In the genomic region with DNA sequence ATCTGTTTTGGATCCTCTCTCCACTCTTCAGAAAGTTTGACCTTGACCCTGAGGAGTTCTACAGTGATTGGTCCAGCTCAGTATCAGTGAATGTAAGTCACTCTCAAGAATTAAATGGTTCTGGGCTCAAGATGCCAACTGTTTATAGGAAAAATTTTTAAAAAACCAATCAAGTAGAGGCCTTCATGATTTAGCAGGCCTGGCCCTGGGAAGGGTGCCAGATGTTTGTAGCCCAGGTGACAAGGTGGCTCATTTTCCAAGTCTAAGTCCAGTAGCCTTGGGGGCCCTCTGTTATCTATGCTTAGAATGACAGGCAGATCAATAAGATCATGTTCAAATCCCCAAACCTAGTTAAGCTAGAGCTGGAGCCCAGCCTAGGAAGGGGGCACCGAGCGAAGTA, we compare ENCODE assay signal across 35 mouse cellular contexts.
"Had no signal": no experiment of that assay in that cellular context is flagged by ENCODE, and none has a peak within 500 bp of the region (broad histone marks: within the 10 kb centered on the region; RNA-seq: fewer than 3 reads in every experiment).

No protein-coding gene starts in this region.

- H3K4me1 ChIP-seq: heart, embryonic 10.5 days; heart, embryonic 12.5 days; heart, embryonic 13.5 days; heart, embryonic 15.5 days; hindbrain, embryonic 10.5 days; hindbrain, embryonic 12.5 days; hindbrain, embryonic 13.5 days; hindbrain, embryonic 15.5 days; intestine, embryonic 15.5 days; kidney, embryonic 15.5 days had no signal

- H3K36me3 ChIP-seq: heart, embryonic 10.5 days; heart, embryonic 12.5 days; heart, embryonic 13.5 days; heart, embryonic 15.5 days; hindbrain, embryonic 10.5 days; hindbrain, embryonic 12.5 days; hindbrain, embryonic 13.5 days; hindbrain, embryonic 15.5 days; intestine, embryonic 15.5 days; kidney, embryonic 15.5 days had no signal

- H3K9ac ChIP-seq: heart, embryonic 12.5 days; heart, embryonic 13.5 days; heart, embryonic 15.5 days; hindbrain, embryonic 12.5 days; hindbrain, embryonic 13.5 days; hindbrain, embryonic 14.5 days; hindbrain, embryonic 15.5 days; intestine, embryonic 15.5 days; kidney, embryonic 15.5 days had no signal

- H3K27ac ChIP-seq: heart, embryonic 10.5 days; heart, embryonic 13.5 days; heart, embryonic 15.5 days; hindbrain, embryonic 10.5 days; hindbrain, embryonic 12.5 days; hindbrain, embryonic 13.5 days; hindbrain, embryonic 14.5 days; hindbrain, embryonic 15.5 days; hindbrain, postnatal 0 days; intestine, embryonic 15.5 days; kidney, embryonic 15.5 days; kidney, postnatal 0 days; layer of hippocampus, adult 2 months had no signal

- H3K4me3 ChIP-seq: heart, embryonic 10.5 days; heart, embryonic 12.5 days; heart, embryonic 13.5 days; heart, embryonic 15.5 days; hindbrain, embryonic 10.5 days; hindbrain, embryonic 12.5 days; hindbrain, embryonic 13.5 days; hindbrain, embryonic 15.5 days; intestine, embryonic 15.5 days; kidney, embryonic 15.5 days; layer of hippocampus, adult 2 months had no signal

- H3K9me3 ChIP-seq: heart, embryonic 10.5 days; heart, embryonic 12.5 days; heart, embryonic 13.5 days; heart, embryonic 15.5 days; hindbrain, embryonic 10.5 days; hindbrain, embryonic 12.5 days; hindbrain, embryonic 13.5 days; hindbrain, embryonic 15.5 days; intestine, embryonic 15.5 days; kidney, embryonic 15.5 days had no signal

- H3K27me3 ChIP-seq: heart, embryonic 13.5 days; heart, embryonic 15.5 days; hindbrain, embryonic 12.5 days; hindbrain, embryonic 13.5 days; hindbrain, embryonic 15.5 days; intestine, embryonic 15.5 days; kidney, embryonic 15.5 days had no signal

- DNase-seq: heart, postnatal 10 days; heart, postnatal 14 days; heart, postnatal 36 days; heart, postnatal 4 days; kidney, adult 11 months; kidney, adult 18-20 months; kidney, adult 2 months; kidney, adult 8-10 months; kidney, adult 9 months; kidney, postnatal 10 days; kidney, postnatal 14 days; kidney, postnatal 25 days; kidney, postnatal 36 days; kidney, postnatal 4 days; layer of hippocampus, adult 9-11 months; layer of hippocampus, postnatal 36 days had no signal

- H3K4me2 ChIP-seq: heart, embryonic 11.5 days; heart, embryonic 12.5 days; heart, embryonic 13.5 days; heart, embryonic 15.5 days; hindbrain, embryonic 12.5 days; hindbrain, embryonic 13.5 days; hindbrain, embryonic 14.5 days; hindbrain, embryonic 15.5 days; intestine, embryonic 15.5 days; kidney, embryonic 15.5 days had no signal

- ATAC-seq: hindbrain, embryonic 16.5 days; hindbrain, postnatal 0 days; inflammation-experienced regulatory T-cells, adult 6 months; intestine, embryonic 15.5 days; intestine, embryonic 16.5 days; intestine, postnatal 0 days had no signal
